Mouse (Mus musculus): ENCODE data around the gene Stx16. TPM values are rescaled to one million over a fixed set of nuclear protein-coding genes. Genes with fewer than 3 reads are reported as not detected.

Stx16 gene
- polyA plus RNA-seq, 1 experiment from 2014 or later = 12.3 TPM

DNA sequence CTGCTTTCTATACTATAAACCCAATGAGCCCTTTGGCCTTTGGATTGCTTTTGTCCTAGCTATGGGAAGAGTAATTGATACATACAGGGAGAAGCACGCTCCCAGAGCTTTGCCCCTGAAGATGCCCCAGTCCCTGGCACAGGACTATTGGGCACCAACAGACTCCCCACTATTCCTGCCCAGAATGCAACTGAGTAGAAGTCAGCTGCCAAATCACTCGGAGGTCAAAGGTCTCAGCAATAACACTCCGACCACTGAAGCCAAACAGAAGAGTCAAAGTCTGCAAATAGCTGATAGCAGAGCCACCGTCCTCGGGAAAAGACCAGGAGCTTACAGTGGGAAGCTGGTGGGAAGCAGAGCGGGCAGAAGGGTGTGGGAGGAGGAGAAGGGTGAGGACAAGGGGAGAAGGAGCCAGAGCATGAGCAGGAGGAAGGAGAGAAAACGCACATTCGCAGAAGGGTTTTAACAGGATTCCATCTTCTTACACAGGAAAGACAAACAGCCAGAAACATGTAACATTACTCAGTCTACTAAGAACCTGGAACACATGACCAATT lies 56.4 kb downstream of the Stx16 start:
- ATAC-seq (ENCODE audit: low FRiP score, low read depth) = no peak
- 83% methylated on average over 8 of the region's 8 CpGs for WGBS
- H3K9ac ChIP-seq (replicated peaks) = no peak overlapping the region

More for the DNA sequence above, 56.4 kb downstream of the Stx16 start:
- Histone ChIP-seq H3K27ac (replicated peaks) (no peak overlapping the region), H3K4me3 (no peak overlapping the region), H3K27me3 (0 out of 2 replicates have a peak, but pooled peaks cover 6% of the 10 kb centered on the region), H3K9me3 (no peaks in the 10 kb centered on the region), H3K4me2 (replicated peaks) (no peak overlapping the region), H3K4me1 (0 out of 2 replicates have a peak, but pooled peaks cover under 1% of the 10 kb centered on the region), H3K36me3 (no peaks in the 10 kb centered on the region)

Other genes with a start within 250 kb of the Stx16 start
- 33.5 and 34.5 TPM in 2 replicates for gene Npepl1, start 34.0 kb downstream of the Stx16 start, polyA plus RNA-seq (2016; fragmentation: Nextera tagmentation; extraction: Ambion mirVana)
- 1,415 and 1,424 TPM in 2 replicates for gene Gnas, start 208.0 kb downstream of the Stx16 start, polyA plus RNA-seq (2016; fragmentation: Nextera tagmentation; extraction: Ambion mirVana)